Mouse (Mus musculus): ENCODE data around the gene Cpne4. TPM values are rescaled to one million over a fixed set of nuclear protein-coding genes. Genes with fewer than 3 reads are reported as not detected.

The Cpne4 gene
- not detected in 2 replicates for total RNA-seq (2017)

- no peak for ATAC-seq (ENCODE audit: extremely low read depth, insufficient number of reproducible peaks, low FRiP score, poor library complexity, severe bottlenecking)
These were observed at the start of gene Cpne4 for GRCm38 (mm10) chr9:104546986-104547385. TSS of gene Cpne4 (plus strand) at chr9:104547286.

GRCm38 (mm10) chr9:104515187-104515586, 31.9 kb upstream of the Cpne4 start:
- no peak for ATAC-seq (ENCODE audit: extremely low read depth, insufficient number of reproducible peaks, low FRiP score, poor library complexity, severe bottlenecking)

GRCm38 (mm10) chr9:104535508-104535907, 11.6 kb upstream of the Cpne4 start:
- ATAC-seq (ENCODE audit: extremely low read depth, insufficient number of reproducible peaks, low FRiP score, poor library complexity, severe bottlenecking) = no peak

GRCm38 (mm10) chr9:104565815-104566214, 18.7 kb downstream of the Cpne4 start:
- ATAC-seq (ENCODE audit: extremely low read depth, insufficient number of reproducible peaks, low FRiP score, poor library complexity, severe bottlenecking) = no peak

GRCm38 (mm10) chr9:104566468-104566867, 19.4 kb downstream of the Cpne4 start:
- no peak for ATAC-seq (ENCODE audit: extremely low read depth, insufficient number of reproducible peaks, low FRiP score, poor library complexity, severe bottlenecking)

- ATAC-seq (ENCODE audit: extremely low read depth, insufficient number of reproducible peaks, low FRiP score, poor library complexity, severe bottlenecking) = no peak
These were observed 20.0 kb downstream of the Cpne4 start for GRCm38 (mm10) chr9:104567096-104567495.

GRCm38 (mm10) chr9:104569480-104570167, 22.5 kb downstream of the Cpne4 start:
- no peak for ATAC-seq (ENCODE audit: extremely low read depth, insufficient number of reproducible peaks, low FRiP score, poor library complexity, severe bottlenecking)

- ATAC-seq (ENCODE audit: extremely low read depth, insufficient number of reproducible peaks, low FRiP score, poor library complexity, severe bottlenecking) = no peak
These were observed 25.8 kb downstream of the Cpne4 start for GRCm38 (mm10) chr9:104572856-104573255.

- no peak for ATAC-seq (ENCODE audit: extremely low read depth, insufficient number of reproducible peaks, low FRiP score, poor library complexity, severe bottlenecking)
These were observed 27.4 kb downstream of the Cpne4 start for GRCm38 (mm10) chr9:104574476-104574875.

GRCm38 (mm10) chr9:104581921-104582624, 35.0 kb downstream of the Cpne4 start:
- no peak for ATAC-seq (ENCODE audit: extremely low read depth, insufficient number of reproducible peaks, low FRiP score, poor library complexity, severe bottlenecking)

GRCm38 (mm10) chr9:104582675-104583074, 35.6 kb downstream of the Cpne4 start:
- ATAC-seq (ENCODE audit: extremely low read depth, insufficient number of reproducible peaks, low FRiP score, poor library complexity, severe bottlenecking) = no peak

GRCm38 (mm10) chr9:104594550-104594949, 47.5 kb downstream of the Cpne4 start:
- ATAC-seq (ENCODE audit: extremely low read depth, insufficient number of reproducible peaks, low FRiP score, poor library complexity, severe bottlenecking) = no peak

- ATAC-seq (ENCODE audit: extremely low read depth, insufficient number of reproducible peaks, low FRiP score, poor library complexity, severe bottlenecking) = no peak
These were observed 47.9 kb downstream of the Cpne4 start for GRCm38 (mm10) chr9:104594979-104595378.

GRCm38 (mm10) chr9:104612523-104612922, 65.4 kb downstream of the Cpne4 start:
- no peak for ATAC-seq (ENCODE audit: extremely low read depth, insufficient number of reproducible peaks, low FRiP score, poor library complexity, severe bottlenecking)

GRCm38 (mm10) chr9:104616691-104617090, 69.6 kb downstream of the Cpne4 start:
- no peak for ATAC-seq (ENCODE audit: extremely low read depth, insufficient number of reproducible peaks, low FRiP score, poor library complexity, severe bottlenecking)

GRCm38 (mm10) chr9:104623564-104623963, 76.5 kb downstream of the Cpne4 start:
- no peak for ATAC-seq (ENCODE audit: extremely low read depth, insufficient number of reproducible peaks, low FRiP score, poor library complexity, severe bottlenecking)

- ATAC-seq (ENCODE audit: extremely low read depth, insufficient number of reproducible peaks, low FRiP score, poor library complexity, severe bottlenecking) = no peak
These were observed 80.7 kb downstream of the Cpne4 start for GRCm38 (mm10) chr9:104627816-104628215.

GRCm38 (mm10) chr9:104629282-104629681, 82.2 kb downstream of the Cpne4 start:
- no peak for ATAC-seq (ENCODE audit: extremely low read depth, insufficient number of reproducible peaks, low FRiP score, poor library complexity, severe bottlenecking)

GRCm38 (mm10) chr9:104646348-104646994, 99.4 kb downstream of the Cpne4 start:
- no peak for ATAC-seq (ENCODE audit: extremely low read depth, insufficient number of reproducible peaks, low FRiP score, poor library complexity, severe bottlenecking)

GRCm38 (mm10) chr9:104652691-104653261, 105.7 kb downstream of the Cpne4 start:
- ATAC-seq (ENCODE audit: extremely low read depth, insufficient number of reproducible peaks, low FRiP score, poor library complexity, severe bottlenecking) = no peak
